Mouse (Mus musculus) E14TG2a.4 (cell line): Measurements from ENCODE around the gene Dchs2.

Experiments
- CTCF ChIP-seq: conservative IDR thresholded peaks from 2 replicates; pipeline ENCODE4 v1.5.1; 2014; ENCODE audit warnings: low read length
- NANOG ChIP-seq: IDR thresholded peaks from 2 replicates; pipeline ENCODE4 v1.6.1; 2014; ENCODE audit warnings: borderline replicate concordance, low read length, mixed read lengths
- POU5F1 ChIP-seq: IDR thresholded peaks from 2 replicates; pipeline ENCODE4 v1.6.1; 2014; ENCODE audit warnings: low read length, borderline replicate concordance

DNA sequence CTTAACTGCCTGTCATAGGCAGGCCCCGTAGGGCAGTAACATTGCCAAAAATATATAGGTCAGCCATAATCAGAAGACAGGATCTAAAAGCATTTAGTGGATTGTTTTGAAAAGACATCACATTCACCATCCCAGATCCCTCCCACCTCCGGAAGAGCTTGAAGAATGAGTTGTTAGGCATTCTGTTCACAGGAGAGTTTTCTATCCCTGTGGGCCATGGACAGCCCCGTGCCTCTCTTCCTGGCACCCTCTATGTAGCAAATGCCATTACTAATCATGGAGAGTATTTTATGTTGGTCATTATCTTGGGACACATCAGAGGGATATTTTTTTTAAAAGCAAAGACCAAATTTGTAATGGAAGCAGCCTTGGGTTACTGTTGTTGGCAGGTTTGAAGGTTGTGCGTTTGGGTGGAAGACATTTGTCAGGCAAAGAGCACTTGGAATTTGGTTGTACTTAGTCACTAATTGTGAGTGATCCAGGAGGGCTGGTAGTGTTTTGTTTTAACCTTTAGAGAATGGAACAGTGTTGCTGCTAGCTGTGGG, 122.3 kb downstream of the Dchs2 start:
- TF ChIP-seq CTCF (no peak), POU5F1 (no peak), NANOG (no peak)
